ENCODE assay signal across 8 mouse cellular contexts in the genomic region with DNA sequence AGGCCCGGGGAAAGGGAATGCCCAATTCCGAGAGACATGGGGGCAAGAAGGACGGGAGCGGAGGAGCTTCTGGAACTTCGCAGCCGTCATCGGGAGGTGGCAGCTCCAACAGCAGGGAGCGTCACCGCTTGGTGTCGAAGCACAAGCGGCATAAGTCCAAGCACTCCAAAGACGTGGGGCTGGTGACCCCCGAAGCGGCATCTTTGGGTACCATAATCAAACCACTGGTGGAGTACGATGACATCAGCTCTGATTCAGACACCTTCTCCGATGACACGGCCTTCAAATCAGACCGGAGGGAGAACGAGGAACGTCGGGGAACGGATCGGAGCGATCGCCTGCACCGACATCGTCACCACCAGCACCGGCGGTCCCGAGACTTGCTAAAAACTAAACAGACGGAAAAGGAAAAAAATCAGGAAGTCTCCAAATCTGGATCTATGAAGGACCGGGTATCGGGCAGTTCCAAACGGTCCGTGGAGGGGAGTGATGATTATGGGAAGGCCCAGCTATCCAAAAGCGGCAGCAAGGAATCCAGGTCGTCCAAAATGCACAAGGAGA. TPM values are rescaled to one million over a fixed set of nuclear protein-coding genes. Genes with fewer than 3 reads are reported as not detected.
DNase-seq lines count a peak whose midpoint lies in the region; ATAC-seq lines count a peak whose summit lies in the region.

No protein-coding gene starts in this region.

- peak overlapping the region; percentile 79 for H3K4me3 ChIP-seq in embryonic facial prominence, embryonic 14.5 days (ENCODE audit: low read depth, low read length)
- peak overlapping the region; percentile 91 for H3K4me3 ChIP-seq in hindbrain, embryonic 15.5 days
- H3K4me3 ChIP-seq in liver, embryonic 13.5 days (replicated peaks), result peak overlapping the region; percentile 98

- H3K36me3 ChIP-seq in embryonic facial prominence, embryonic 14.5 days (ENCODE audit: control insufficient read depth, insufficient read depth, low read length), result peaks cover 11% of the 10 kb centered on the region
- 0 out of 2 replicates have a peak, but pooled peaks cover 3% of the 10 kb centered on the region for H3K36me3 ChIP-seq in hindbrain, embryonic 15.5 days
- H3K36me3 ChIP-seq in liver, embryonic 13.5 days, result peaks cover 17% of the 10 kb centered on the region

- no peak; the same call in 1 of the 2 replicates for ATAC-seq in embryonic facial prominence, embryonic 14.5 days (ENCODE audit: low read depth)
- peak; percentile 71; the same call in 1 of the 2 replicates for ATAC-seq in hindbrain, embryonic 15.5 days (ENCODE audit: low FRiP score, low read depth)
- ATAC-seq in liver, embryonic 13.5 days (ENCODE audit: low read depth), result peak; percentile 30; the same call in 1 of the 2 replicates

- H3K27me3 ChIP-seq in embryonic facial prominence, embryonic 14.5 days (replicated peaks; ENCODE audit: control insufficient read depth, insufficient read depth, low read length), result no peaks in the 10 kb centered on the region
- H3K27me3 ChIP-seq in hindbrain, embryonic 15.5 days, result no peaks in the 10 kb centered on the region
- H3K27me3 ChIP-seq in liver, embryonic 13.5 days, result no peaks in the 10 kb centered on the region

- H3K4me1 ChIP-seq in embryonic facial prominence, embryonic 14.5 days (ENCODE audit: control insufficient read depth, insufficient read depth, low read length), result peaks cover 10% of the 10 kb centered on the region
- H3K4me1 ChIP-seq in hindbrain, embryonic 15.5 days (replicated peaks), result peaks cover 36% of the 10 kb centered on the region
- H3K4me1 ChIP-seq in liver, embryonic 13.5 days (replicated peaks), result peaks cover 33% of the 10 kb centered on the region

- H3K9me3 ChIP-seq in embryonic facial prominence, embryonic 14.5 days (ENCODE audit: control insufficient read depth, low read length), result no peaks in the 10 kb centered on the region
- H3K9me3 ChIP-seq in hindbrain, embryonic 15.5 days, result no peaks in the 10 kb centered on the region
- no peaks in the 10 kb centered on the region for H3K9me3 ChIP-seq in liver, embryonic 13.5 days (replicated peaks)

- peak; percentile 28 to 54 for DNase-seq in left cerebral cortex, adult 18-20 months (ENCODE audit: low spot score in 2 of 2)
- no peak for DNase-seq in left cerebral cortex, adult 11 months (ENCODE audit: low spot score)
- DNase-seq in T-cell, adult 2 months (ENCODE audit: low spot score), result peak; percentile 43
- DNase-seq in embryonic facial prominence, embryonic 14.5 days (ENCODE audit: low spot score), result no peak
- DNase-seq in liver, embryonic 13.5 days, result peak; percentile 55
- peak; percentile 63 to 71 for DNase-seq in spleen, postnatal 10 days (ENCODE audit: low spot score in 2 of 2)
- no peak for DNase-seq in embryo, embryonic 11 days

- peak overlapping the region; percentile 87 for H3K4me2 ChIP-seq in embryonic facial prominence, embryonic 14.5 days (ENCODE audit: low read depth, low read length)
- peak overlapping the region; percentile 80 for H3K4me2 ChIP-seq in hindbrain, embryonic 15.5 days
- peak overlapping the region; percentile 70 for H3K4me2 ChIP-seq in liver, embryonic 13.5 days

- WGBS in embryonic facial prominence, embryonic 14.5 days, result under 1% methylated on average over 37 of the region's 37 CpGs
- WGBS in hindbrain, embryonic 15.5 days, result under 1% methylated on average over 37 of the region's 37 CpGs
- WGBS in liver, embryonic 13.5 days (ENCODE audit: insufficient replicate concordance), result under 1% methylated on average over 37 of the region's 37 CpGs

- H3K9ac ChIP-seq in embryonic facial prominence, embryonic 14.5 days (ENCODE audit: low read depth, low read length), result peak overlapping the region; percentile 98
- H3K9ac ChIP-seq in hindbrain, embryonic 15.5 days, result peak overlapping the region; percentile 99
- peak overlapping the region; percentile 100 for H3K9ac ChIP-seq in liver, embryonic 13.5 days

- peak overlapping the region; percentile 100 for H3K27ac ChIP-seq in embryonic facial prominence, embryonic 14.5 days (replicated peaks; ENCODE audit: low read depth, low read length)
- peak overlapping the region; percentile 97 for H3K27ac ChIP-seq in hindbrain, embryonic 15.5 days (replicated peaks)
- H3K27ac ChIP-seq in liver, embryonic 13.5 days, result peak overlapping the region; percentile 100

RNA-seq across cellular contexts. Expression of gene Cdk12, which starts 0.6 kb away (rescaled TPM):
- total RNA-seq in left cerebral cortex, adult 18-20 months (2021), result 10 to 100 TPM; 34.9 to 36.2 TPM
- polyA plus RNA-seq in embryonic facial prominence, embryonic 14.5 days (2014; fragmentation: Nextera tagmentation; extraction: Ambion mirVana), result 9.8 and 11.1 TPM in 2 replicates
- polyA plus RNA-seq in hindbrain, embryonic 15.5 days (2015; fragmentation: Nextera tagmentation; extraction: Ambion mirVana), result 8.4 and 8.9 TPM in 2 replicates
- polyA plus RNA-seq in liver, embryonic 13.5 days (2015; fragmentation: Nextera tagmentation; extraction: Ambion mirVana), result 5.4 and 5.9 TPM in 2 replicates

RNA-seq across cellular contexts. Expression of gene Med1, which starts 10.3 kb away (rescaled TPM):
- 10 to 100 TPM; 51.1 to 52.4 TPM for total RNA-seq in left cerebral cortex, adult 18-20 months (2021)
- polyA plus RNA-seq in embryonic facial prominence, embryonic 14.5 days (2014; fragmentation: Nextera tagmentation; extraction: Ambion mirVana), result 46.6 and 51.0 TPM in 2 replicates
- polyA plus RNA-seq in hindbrain, embryonic 15.5 days (2015; fragmentation: Nextera tagmentation; extraction: Ambion mirVana), result 55.3 and 56.0 TPM in 2 replicates
- 30.1 and 38.9 TPM in 2 replicates for polyA plus RNA-seq in liver, embryonic 13.5 days (2015; fragmentation: Nextera tagmentation; extraction: Ambion mirVana)

RNA-seq across cellular contexts. Expression of gene Fbxl20, which starts 53.2 kb away (rescaled TPM):
- 10 to 100 TPM; 33.4 to 35.9 TPM for total RNA-seq in left cerebral cortex, adult 18-20 months (2021)
- 10.1 and 17.6 TPM in 2 replicates for polyA plus RNA-seq in embryonic facial prominence, embryonic 14.5 days (2014; fragmentation: Nextera tagmentation; extraction: Ambion mirVana)
- 23.9 and 27.5 TPM in 2 replicates for polyA plus RNA-seq in hindbrain, embryonic 15.5 days (2015; fragmentation: Nextera tagmentation; extraction: Ambion mirVana)
- polyA plus RNA-seq in liver, embryonic 13.5 days (2015; fragmentation: Nextera tagmentation; extraction: Ambion mirVana), result 6.7 TPM in 2 replicates

Comparison
In these comparisons a context has a peak if more than half of its experiments do, and no peak if none do; other contexts are left out.
1. DNase-seq: peak in left cerebral cortex, adult 18-20 months (2 of 2), T-cell, adult 2 months (single experiment), liver, embryonic 13.5 days (single experiment) and spleen, postnatal 10 days (2 of 2); none in left cerebral cortex, adult 11 months (single experiment), embryonic facial prominence, embryonic 14.5 days (single experiment) and embryo, embryonic 11 days (single experiment).
2. Peak in every context shown above with its lines, with median percentiles within 50 percentile points of each other: H3K27ac ChIP-seq, H3K4me2 ChIP-seq, H3K4me3 ChIP-seq and H3K9ac ChIP-seq.